Mouse (Mus musculus) brain, embryonic 14.5 days (tissue): ENCODE results near the gene Arhgef1.

Experiments used
- CTCF ChIP-seq: fragments of 200-500 bp; IDR thresholded peaks from 2 replicates; pipeline ENCODE4 v1.5.1; 2012; ENCODE audit warnings: inconsistent platforms, mild to moderate bottlenecking, moderate library complexity, borderline replicate concordance; ENCODE audit not compliant: insufficient read depth, insufficient read length; ENCODE audit errors: extremely low read depth
- POLR2A ChIP-seq: fragments of 200-500 bp; IDR thresholded peaks from 2 replicates; pipeline ENCODE4 v1.6.1; 2012; ENCODE audit warnings: mild to moderate bottlenecking, inconsistent platforms, borderline replicate concordance; ENCODE audit not compliant: poor library complexity, insufficient read depth, insufficient read length, severe bottlenecking; ENCODE audit errors: extremely low read depth

- no peak for TF ChIP-seq CTCF
- no peak for TF ChIP-seq POLR2A
Observed at GRCm38 (mm10) chr7:24896269-24896668, 6.4 kb upstream of the Arhgef1 start.
